Mouse (Mus musculus) 3T3-L1 (cell line): ENCODE results near the gene Mphosph10.

Experiments used
- DNase-seq: peaks from one replicate; pipeline ENCODE4 v3.0.0-alpha.2; 2015; ENCODE audit warnings: low read depth, low spot score

Mphosph10 gene

GRCm38 (mm10) chr7:64392122-64392818 lies at the start of gene Mphosph10, which contains the start of gene Mcee:
Mphosph10 (minus strand) TSS chr7:64392268.
Mcee (plus strand) TSS chr7:64392607.
- peak; percentile 92 for DNase-seq

DNA sequence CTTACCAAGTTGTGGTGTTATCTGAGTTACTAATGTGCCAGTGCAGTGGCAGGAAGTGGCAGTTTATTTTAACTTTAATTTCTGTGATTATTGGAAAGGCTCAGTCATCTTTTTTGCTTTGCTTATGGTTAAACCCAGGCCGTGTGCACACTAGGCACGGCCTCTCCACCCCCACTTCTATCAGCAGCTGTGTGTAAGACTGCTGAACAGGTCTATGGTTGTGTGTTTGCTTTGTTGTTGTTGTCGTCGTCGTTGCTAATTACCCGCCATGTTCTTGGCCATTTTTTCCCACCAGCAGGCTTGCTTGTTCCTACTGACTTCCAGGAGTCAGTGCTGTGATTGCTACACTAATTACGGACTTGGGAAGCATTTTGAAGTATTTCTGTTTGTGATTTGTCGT lies 48.5 kb upstream of the Mphosph10 start:
- DNase-seq = no peak

DNA sequence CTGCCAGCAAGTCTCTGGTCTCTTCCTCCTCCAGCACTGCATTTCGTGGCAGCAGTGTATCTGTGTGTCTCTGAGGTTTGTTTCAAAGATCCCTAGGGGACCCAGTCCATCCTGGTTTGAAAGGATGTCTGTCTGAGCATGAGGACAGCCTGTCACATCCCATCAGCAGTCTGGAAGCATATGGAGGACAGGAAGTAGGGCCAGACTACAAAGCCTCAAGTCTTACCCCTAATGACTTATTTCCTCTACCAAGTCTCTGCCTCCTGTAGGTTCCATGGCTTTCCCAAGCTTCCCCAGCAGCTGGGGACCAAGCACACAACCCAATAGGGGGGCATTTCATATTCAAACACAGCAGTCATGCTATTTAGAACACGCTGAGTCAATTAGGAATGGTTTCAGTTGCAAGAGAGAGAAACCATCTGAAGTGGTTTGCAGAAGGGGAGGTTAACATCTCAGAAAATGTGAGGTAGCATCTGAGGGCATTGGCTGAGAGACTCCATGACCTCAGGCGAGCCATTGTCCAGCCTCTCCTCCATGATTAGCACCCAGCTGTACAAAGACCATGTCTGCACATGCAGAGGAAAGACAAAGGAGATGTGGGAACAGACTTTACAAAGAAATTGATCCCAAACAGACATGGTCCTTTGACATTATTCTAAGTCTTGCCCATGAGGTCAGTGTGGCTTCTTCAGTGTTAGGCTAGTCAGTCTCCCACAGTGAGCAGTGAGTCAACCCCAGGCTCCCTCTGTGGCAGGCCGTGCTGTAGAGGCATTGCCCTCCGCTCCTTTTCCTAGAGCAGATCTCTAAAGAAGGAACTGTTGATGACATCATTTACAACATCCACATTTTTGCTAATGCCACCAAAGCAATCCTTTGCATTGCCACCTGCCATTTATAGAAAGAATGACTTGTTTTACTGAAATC lies 47.8 kb upstream of the Mphosph10 start:
- no peak for DNase-seq

- DNase-seq = peak; percentile 5
Observed at GRCm38 (mm10) chr7:64424861-64425260, 32.8 kb upstream of the Mphosph10 start.

- no peak for DNase-seq
Observed at GRCm38 (mm10) chr7:64403989-64404388, 11.9 kb upstream of the Mphosph10 start.

- DNase-seq = no peak
Observed at GRCm38 (mm10) chr7:64402452-64402851, 10.4 kb upstream of the Mphosph10 start.

DNA sequence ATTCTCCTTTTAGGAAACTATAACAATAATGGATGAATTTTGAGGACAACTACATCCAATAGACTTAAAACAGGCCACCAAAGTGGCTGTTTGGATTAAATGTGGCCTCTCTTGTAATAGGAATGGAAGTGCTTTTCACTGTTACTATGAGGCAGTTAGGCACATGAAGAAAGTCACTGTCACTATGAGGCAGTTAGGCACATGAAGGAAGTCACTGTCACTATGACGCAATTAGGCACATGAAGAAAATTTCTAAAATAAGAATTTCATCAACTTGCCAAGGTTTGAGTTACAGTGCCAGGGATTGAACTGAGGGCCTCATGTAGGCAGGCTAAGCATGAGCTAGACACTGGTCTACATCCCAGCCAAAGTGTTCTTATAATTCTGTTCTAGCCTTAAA lies 8.7 kb upstream of the Mphosph10 start:
- DNase-seq = no peak

GRCm38 (mm10) chr7:64392819-64393151 lies 717 bp upstream of the Mphosph10 start:
- no peak for DNase-seq

DNA sequence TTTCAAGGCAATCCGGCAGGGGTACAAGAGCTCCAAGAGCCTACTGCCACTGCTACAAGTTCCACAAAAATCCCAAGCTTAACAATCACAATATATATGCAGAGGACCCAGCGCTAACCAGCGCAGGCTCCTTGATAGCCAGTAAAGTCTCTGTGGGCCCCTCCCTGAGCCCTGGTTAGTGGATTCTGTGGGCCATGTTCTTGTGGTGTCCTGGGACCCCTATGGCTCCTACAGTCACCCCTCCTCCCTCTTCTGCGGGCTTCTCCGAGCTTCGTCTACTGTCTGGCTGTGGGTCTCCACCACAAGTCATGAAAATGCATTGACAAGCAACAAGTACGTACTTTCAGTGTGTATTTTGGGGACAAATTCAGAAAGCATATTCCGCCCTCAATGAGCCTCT lies 589 bp downstream of the Mphosph10 start:
- no peak for DNase-seq

DNA sequence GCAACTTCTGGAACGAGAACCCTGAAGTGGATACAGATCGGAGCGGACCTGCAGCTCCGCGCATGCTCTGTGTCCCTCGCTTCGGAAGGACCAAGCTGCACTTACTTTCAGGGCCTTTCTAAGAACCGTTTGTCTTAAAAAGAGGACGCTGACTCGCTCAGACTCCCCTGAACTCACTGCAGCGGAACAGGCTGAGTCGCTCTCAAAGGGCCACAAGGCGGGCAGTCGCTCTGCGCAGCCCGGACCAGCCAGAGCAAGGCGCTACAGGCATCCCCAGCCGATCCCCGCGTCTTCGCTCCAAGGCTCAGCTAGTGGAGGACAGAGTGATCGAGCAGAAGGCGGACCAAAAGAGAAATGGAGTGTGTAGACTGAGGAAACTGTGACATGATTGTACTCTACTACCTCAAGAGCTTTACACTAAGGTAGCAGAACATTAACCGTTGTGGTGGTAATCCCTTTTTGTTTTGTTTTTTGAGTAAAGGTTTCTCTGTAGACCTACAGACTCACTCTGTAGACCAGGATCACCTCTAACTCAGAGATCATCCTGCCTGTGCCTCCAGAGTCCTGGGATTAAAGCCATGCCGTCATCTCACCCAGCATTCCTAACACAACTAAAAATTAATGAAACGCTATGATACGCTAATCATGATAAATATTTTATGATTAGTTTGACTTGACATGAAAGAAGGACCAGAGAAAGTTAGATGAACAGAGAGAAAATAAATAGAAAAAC lies 18.1 kb downstream of the Mphosph10 start, which contains the start of gene Fan1:
Fan1 (minus strand) TSS at position 266 of the 733 bp plus-strand sequence.
- DNase-seq = peak; percentile 85

DNA sequence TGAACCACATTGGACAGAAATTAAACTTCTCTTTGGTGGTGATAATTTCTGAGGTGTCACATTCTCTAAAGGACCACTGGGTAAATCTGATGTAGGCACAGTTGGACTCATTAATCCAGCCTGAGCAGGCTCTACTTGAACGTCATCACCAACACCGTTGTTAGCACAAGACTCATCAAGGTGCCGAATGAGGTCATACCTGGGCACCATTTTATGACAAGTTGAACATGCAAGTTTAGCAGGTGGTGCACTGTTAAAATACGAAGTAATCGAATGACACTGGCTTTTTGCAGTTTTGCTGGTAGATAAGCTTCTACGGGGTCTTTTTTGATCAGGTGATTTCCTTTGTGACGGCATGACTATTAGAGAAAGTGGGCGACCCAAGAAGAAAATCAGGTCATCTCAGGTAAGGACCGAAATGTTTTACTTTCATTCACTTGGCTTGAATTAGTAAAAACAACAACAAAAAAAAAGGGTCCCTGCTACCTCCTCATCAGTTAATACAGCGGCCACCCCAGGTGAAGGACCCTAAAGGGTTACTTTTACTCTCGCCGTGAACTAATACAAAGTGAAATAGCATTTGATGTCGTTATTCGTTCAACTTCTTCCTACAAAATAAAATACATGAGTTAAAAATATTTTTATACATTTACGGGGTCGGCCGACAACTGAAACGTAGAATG lies 18.8 kb downstream of the Mphosph10 start:
- DNase-seq = no peak

- DNase-seq = no peak
Observed at GRCm38 (mm10) chr7:64371940-64372878, 19.9 kb downstream of the Mphosph10 start.

- no peak for DNase-seq
Observed at GRCm38 (mm10) chr7:64369841-64370240, 22.2 kb downstream of the Mphosph10 start.

DNA sequence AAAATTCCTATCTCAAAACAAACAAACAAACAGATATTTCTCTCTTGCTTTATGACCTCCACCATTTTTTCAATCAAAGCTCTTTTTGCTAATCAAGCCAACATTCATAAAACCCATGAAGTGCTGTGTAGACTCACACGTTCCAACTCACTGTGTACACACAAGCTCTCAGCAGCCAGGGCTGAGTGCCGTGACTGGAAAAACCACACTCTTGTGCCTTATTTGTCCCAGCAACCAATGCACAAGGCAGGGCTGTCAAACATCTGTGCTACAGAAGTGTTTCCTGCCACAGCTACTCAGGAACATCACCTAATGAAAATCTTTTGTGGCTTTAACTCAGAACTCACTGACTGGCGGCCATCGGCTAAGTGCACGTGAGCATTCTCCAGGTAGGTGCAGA lies 26.2 kb downstream of the Mphosph10 start:
- DNase-seq = no peak

- DNase-seq = no peak
Observed at GRCm38 (mm10) chr7:64360586-64360945, 31.5 kb downstream of the Mphosph10 start.

- DNase-seq = no peak
Observed at GRCm38 (mm10) chr7:64359943-64360585, 32.0 kb downstream of the Mphosph10 start.

- no peak for DNase-seq
Observed at GRCm38 (mm10) chr7:64358666-64359065, 33.4 kb downstream of the Mphosph10 start.

- no peak for DNase-seq
Observed at GRCm38 (mm10) chr7:64357405-64357804, 34.7 kb downstream of the Mphosph10 start.

- DNase-seq = no peak
Observed at GRCm38 (mm10) chr7:64356661-64357060, 35.4 kb downstream of the Mphosph10 start.

DNA sequence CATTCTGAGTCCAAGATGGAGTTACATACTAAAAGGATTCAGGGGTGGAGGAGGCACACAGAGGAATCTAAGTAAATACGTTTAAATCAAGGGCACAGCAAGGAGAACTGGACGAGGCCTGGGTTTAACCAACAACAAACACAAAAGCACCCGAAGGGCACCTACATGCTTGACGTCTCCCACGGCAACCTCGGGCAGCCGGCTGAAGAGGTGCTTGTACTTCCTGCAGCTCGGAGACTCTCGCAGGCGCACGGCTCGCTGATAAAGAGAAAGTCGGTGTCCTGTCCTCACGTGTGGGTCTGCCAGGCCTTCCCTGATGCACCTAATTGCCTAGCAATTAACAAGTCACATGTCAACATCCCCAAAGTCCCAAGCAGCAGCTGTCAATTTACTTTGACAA lies 37.9 kb downstream of the Mphosph10 start:
- no peak for DNase-seq
